Mouse (Mus musculus) thymus, postnatal 14 days (tissue): Measurements from ENCODE around the gene Slit3.

ENCODE experiments used
- DNase-seq: peaks from one replicate; pipeline ENCODE4 v3.0.0; 2021

Slit3 gene

DNA sequence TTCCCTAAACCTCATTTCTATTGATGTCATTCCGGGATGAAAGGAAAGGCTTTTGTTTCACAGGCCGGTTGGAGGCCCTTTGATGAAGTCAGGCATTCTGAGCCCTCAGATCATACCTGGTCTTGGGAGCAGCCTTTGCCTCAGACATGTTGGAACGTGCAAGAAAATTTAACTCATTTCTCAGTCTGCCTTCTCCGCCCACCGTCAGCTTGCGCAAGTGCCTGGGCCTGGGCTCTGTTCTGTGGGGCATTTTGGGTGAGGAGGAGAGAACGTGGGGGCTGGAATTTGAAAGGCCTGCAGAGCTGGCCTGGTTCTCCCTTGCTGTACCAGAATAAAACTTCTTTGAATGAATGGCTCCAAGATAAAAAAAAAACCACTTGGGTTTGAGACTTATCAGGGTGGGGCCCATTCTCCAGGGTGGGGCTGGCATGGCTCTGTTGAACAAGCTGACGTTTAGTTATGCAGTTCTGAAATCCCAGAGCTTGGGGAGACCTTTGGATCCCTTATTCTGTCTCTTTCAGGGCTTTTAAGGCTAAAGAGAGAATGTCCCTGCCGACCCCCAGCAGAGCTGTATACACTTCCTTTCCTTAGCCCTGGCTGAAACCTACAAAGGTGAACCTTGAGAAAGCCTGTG lies 294.9 kb downstream of the Slit3 start:
- no peak for DNase-seq

DNA sequence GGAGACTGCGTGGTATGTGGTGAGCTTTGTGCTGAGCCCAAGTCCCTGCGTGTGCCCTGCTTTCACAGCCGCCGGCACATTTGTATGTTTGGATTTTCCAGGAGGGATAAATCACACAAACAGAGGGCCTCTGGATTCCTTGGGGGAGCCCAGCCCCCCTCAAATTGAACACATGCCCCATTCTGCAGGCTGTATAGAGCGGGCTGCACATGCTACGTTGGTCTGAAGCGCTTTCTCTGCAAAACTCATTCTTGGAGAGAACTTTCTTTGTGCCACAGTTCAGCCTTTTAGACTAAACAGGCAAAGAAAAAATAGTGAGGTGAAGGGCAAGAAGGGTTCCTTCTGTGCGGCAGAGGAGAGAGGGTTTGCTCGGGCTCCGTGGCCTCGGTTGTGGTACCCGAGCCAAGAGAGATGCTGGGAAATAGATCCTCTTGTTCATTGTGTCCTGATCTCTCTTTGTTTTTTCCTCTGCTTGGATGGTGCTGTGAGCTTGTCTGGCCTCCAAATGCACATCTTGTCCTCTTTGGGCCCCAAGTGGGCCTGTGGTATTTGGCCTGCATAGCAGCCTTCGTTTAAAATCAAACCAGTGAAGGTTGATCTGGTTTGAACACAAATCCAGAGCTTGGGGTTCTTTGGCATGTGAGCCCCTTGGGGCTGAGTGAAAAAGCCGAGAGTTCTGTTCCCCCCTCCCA lies 295.5 kb downstream of the Slit3 start:
- DNase-seq: no peak

DNA sequence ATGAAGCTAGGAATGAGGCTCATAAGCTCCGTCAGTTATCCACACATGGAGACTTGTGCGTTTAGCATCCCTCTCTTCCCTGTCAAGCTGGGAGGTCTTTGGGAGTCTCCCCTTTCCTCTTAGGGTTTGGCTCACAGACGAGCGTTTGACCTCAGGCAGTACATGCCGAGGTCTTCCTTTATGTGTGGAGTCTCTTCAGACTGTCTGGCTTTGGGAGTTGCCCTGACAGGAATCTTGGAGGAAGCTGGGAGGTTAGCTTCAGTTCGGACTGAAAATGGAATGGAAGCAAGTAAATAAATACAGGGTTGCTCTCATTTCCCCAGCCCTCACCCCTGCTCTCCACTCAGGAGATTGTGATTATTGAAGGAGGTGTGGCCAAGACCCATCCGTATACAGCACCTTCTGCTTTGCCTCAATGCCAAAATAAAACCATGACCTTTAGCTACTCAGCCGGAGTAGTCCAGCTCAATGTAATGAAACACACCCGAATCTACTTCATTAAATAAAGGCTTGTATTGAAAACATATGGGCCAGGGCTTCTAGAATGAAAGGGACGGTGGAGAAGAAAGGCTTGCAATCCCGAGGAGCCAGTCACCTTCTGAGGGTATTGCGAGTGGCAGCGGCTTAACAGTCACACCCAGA lies 297.0 kb downstream of the Slit3 start:
- DNase-seq: no peak

DNA sequence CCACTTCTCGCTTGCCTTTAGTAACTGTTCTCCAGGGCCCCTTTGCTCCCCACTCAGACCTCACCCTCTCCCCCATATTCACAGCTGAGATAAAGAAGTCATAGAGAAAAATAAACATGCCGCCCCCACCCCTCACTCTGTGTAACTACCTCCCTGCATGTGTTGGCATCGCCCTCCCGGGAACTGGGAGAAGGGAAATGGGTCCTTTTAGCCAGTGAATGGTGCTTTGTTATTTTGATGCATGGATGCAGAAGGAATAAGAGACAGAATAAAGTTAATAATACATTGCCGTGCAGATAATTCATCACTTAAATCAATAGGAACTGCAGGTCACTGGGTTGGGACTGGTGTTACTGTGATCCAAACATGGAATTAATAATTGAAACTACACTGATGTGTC lies 298.0 kb downstream of the Slit3 start:
- DNase-seq: no peak

DNA sequence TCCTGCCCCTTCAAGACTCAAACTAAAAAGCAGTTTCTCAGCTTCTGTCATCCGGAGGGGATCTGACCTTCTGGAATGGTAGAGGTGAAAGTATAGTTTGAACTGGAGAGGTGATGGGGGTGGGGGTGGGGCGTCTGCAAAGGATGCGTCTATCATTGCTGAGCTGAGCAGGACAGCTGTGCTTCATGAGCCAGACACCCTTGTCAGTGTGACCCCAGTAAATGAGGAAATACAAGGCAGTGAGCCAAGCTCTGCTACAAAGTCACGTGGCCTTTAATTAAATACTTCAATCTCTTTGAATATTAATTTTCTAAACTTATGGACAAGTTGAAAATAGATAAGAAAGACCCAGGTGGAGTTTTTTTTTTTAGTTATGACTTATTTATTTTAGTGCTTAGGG lies 300.7 kb downstream of the Slit3 start:
- DNase-seq: no peak

DNA sequence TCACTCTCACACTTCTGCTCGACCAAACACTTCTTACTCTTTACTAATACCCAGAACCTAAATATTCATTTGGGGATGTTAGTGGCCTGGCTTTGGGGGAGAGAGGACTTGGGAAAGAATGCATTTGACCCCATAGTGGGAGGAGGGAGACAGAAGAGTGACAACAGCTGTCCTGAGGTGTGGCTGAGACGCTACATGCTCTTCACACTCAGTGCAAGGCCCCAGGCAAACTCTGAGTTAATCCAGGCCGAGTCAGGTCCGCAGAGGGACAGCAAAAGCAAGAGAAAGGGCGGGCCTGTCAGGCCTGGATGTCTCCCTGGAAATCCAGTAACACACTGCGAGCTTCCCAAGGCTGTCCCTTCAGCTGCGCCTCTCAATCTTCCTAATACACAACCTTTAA lies 307.0 kb downstream of the Slit3 start:
- DNase-seq: no peak

DNA sequence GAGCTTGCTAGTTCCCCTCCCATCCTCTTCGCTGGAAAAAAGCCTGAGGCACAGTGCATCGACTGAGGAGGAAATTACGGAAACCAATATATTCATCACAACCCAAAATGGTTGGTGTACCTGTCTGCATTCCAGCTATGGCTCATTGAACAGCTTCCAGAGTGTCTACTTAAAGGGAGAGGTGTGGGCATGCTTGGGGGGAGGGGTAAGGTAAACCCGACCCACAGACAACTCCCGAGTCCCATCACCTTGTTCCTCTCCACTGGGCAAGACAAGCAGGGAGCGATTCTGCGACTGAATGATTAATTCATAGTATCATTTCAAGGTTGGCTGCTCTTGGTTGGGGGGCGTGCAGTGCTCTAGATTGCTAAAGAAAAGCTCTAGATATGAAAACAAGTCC lies 310.1 kb downstream of the Slit3 start:
- DNase-seq: no peak

DNA sequence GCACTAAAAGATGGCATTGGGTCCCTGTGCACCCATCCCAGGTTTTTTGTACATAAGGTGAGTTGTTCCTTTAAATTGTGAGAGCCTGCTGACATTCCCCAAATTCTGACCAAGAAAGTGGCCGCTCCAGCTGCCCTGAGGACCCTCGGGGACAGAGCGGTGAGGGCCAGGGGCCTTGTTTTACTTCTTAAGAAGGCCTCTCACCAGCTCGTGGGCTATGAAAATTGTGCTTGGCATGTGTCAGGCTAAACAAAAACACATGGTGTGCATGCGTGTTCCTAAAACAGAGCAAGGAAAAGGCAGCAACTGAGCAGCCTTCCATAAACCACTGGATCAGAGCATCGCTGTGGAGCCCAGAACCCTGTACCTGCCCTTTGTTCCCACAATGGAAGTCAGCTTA lies 316.5 kb downstream of the Slit3 start:
- no peak for DNase-seq

DNA sequence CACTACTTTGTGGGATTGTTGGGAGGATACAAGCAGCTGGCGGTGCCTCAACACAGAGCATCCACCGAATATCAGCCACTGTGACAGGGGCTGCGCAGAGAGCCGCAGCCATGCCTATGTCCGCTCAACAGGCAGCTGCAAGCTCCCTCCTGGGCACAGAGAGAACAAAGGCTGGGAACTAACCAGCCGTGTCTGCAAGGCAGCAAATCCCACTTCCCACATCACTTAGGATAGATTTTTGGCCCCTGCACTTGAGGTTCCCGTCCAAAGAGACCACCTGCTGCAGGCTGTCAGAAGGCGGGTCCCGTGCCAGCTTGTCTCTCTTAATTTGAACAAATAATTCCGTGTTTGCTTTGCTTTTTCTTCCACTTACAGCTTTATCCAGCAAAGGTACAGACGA lies 319.2 kb downstream of the Slit3 start:
- DNase-seq: no peak

DNA sequence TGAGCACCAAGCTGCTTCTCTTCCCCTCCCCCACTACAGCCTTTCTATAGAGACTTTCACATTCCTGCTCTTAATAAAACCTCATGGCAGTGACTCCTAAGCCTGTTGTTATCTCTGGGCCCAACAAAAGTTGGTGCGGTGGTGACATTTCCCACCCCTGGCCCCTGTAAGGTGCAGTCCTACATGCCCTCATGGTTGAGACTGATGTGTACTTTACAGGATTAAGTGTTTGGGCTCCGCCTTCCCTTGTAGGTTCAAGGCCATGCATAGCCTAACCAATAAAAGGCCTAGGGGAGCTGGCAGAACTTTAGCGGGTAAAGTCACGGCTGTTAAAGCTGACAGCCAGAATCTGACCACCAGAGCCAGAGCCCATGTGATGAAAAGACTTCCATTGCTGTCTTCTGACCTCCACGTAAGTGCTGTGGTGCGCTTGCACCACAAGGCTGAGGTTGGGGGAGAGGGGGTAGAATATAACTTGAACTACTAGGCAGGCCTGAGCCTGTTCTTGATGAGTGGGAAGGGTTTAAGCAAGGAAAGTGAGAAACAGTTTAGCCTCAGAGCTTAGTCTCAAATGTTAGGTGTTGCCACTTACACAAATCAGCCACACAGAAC lies 323.6 kb downstream of the Slit3 start:
- no peak for DNase-seq

DNA sequence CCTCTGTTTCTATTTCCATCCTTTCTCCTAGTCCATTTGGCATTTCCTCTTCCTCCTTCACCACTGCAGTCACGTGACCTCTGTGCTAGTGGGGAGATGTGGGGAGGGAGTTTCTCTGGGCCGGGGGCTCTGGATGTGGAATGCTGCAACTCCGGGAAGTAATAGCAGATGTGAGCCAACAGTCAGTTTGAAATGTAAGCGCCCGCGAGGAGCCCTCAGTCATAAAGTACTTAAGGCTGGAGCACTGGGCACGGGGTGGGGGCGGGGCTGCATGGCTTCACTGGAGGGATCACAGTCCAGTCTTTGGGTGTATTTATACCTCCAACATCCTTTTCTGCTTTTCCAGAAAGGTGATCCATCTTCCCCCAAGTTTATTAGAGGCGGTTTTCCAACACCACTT lies 326.9 kb downstream of the Slit3 start:
- no peak for DNase-seq

DNA sequence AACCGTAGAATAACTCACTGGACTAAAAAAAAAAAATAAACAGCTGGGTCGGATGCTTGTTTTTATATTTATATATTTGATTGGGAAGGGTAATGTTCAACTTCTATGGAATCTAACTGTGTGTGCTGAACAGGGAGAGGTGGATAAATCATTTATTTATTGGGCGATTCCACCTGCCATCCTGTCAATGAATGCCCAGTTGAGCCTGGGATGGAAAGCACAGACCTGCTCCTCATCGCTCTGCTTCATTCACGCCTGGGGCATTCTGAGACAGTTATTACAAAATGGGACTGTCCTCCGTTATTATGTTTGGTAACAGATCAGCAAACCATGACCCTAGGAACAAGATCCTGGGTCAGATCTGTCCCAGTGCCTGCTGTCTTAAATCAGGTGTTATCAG lies 328.2 kb downstream of the Slit3 start:
- DNase-seq: no peak

DNA sequence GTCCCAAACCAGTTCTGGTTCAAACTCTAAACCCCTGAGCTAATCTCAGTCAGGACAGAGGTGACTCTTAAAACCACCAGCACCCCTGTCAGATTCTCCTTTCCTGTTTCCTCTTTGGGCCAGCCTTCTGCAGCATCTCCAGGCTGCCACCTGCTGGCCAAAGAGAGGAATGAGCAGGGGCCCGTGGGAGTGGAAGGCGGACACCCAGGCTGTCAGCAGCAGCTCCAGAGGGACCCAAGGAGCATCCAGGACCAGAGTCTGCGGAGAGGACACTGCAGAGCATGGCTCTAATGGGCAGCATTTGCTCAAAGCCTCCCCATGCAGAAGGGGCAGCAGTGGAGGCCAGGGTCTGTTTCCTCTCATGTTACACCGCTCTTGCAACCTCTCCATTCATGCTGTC lies 330.6 kb downstream of the Slit3 start:
- peak; percentile 65 for DNase-seq

DNA sequence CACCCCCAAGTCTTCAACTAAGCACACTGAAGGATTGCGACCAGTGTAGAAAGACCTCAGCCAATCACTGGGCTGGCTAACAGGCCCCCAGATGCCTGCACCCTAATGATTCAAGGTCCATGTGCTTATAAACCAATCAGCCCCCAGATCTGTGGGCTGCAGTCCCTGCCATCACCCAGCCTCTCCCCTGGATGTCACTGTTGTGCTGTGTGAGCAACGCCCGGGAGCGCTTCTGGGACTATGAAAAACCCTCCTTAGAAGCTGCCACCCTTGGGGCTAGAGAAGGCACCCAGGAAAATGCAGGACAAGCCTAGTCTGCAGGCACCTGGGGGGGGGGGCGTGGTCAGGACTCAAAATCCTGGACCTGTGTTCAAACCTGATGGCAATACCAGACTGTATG lies 331.4 kb downstream of the Slit3 start:
- peak; percentile 13 for DNase-seq

DNA sequence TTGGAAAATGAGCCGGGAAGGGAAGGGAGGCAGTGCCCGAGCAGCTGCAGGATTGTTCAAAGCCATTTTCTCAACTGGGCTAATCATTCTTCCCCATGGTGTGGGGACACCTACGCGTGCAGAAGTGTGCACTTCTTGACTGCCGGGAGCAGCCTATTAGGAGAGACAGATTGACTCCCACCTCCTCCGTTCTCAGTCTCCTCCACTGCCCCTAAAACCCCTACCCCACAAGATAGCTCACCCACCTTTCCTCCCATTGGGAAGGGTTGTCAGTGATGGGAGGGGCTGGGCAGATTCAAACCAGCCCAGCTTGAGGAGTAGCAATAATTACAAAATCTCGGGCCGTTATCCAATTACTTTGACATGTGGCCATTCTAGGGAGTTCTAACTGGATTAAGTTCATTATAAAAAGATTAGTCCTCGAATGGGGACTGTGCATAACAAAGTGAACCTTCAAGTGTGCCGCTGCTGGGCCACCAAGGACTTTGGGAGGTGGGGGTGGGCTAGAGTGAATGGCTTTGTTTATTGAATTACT lies 333.2 kb downstream of the Slit3 start:
- DNase-seq: no peak

DNA sequence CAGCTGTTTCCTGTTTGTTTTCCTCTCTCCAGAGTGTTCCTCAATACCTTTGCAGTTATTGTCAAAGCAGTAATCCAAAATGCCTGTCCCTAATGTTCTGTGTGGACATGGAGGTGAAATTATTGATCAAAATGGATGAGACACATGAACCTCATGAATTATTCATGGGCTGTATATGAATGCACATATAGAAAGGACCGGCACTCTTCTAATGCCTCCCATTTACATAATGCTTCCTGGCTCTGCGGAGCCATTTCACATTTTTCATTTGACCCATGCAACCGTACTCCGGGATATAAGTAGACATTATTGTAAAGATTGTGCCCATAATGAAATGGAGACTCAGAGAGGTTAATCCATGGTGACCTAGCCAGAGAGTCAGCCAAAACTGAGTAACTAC lies 333.8 kb downstream of the Slit3 start:
- no peak for DNase-seq

DNA sequence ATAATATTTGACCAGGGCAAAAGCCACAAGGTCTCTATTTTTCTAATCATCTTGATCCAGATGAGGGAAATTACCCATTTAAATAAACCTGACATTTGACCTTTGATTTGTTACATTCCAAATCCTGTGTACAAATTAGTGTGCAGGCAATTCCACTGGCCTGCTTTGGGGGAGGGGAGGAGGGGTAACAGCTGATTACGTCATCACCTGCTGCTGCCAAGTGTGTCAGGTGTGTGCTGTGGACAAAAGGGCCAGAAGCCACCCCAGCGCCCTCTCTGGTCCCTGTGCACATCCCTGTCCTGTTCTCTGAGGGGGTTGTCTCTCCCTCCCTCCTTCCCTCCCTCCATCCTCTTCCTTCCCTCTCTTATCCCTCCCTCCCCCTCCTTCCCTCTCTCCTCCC lies 337.0 kb downstream of the Slit3 start:
- DNase-seq: no peak

DNA sequence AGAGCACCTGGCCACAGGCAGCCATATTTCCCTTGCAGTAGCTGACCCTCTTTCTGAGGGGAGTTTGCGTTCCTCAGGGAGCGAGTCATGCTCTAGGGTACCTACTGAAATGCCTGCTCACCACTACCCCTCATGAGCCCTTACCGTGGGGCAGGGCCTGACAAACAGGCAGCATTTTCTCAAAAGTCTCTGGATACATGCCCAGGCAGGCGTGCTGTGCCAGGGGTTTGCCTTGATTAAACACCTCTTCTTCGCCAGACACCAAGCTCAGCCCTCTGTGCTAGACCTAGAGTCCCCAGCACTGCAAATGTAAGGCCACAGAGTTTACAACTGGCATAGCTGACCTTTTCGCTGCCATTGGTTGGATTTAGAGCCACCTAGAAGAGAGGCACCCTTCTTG lies 345.7 kb downstream of the Slit3 start:
- DNase-seq: no peak

DNA sequence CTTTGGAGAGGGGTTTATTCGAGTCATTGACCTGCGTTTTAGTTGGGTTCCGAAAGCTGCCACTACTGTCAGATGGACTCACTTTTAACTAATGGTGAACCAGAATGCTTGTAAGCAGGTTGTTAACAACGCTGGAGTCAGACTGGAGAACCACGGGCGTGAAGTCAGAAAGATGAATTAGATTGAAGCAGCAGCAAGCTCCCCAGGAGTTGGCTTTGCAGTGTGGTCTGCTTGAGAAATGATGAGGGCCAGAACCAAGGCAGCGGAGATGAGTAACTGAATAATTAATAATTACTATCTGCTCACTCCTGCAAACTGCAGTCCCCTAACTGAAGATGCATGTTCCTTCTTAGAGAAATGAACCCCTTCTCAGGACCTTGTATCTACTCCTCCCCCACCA lies 347.8 kb downstream of the Slit3 start:
- DNase-seq: no peak

DNA sequence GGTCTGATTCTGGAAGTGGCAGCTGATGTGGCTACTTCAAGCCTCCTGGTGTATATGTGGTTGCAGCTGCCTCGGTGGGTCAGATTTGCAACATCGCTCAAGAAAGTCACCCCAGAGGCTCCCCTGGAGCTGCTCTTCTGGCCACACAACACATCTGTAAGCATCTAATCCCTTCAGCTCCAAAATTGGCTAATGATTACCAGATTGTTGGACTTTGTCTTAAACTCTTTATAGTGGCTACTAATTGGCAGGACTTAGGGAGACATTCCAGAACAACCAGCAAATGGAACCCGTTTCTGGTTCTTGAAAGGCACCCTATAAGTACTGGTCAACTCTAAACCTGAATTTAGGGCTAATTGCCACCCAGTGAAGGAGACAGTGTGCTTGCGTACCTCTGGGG lies 348.9 kb downstream of the Slit3 start:
- DNase-seq: no peak

DNA sequence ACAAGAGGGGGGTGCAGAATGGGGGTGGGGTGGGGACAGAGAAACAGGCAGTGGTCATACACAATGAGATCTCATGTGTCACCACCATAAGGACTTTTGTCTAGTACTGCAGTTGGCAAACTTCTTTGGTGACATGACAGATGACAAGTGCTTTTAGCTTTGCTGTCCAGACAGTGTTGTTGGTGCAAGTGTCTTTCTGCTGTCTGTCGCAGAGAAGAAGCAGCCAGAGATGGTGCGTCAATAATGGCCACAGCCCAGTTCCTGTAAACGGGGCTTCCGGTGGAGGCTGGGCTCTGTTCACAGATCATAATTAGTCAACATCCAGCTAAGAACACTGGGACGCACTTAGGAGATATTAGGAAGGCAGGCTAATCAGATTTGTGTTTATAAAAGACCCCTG lies 349.8 kb downstream of the Slit3 start:
- DNase-seq: no peak

DNA sequence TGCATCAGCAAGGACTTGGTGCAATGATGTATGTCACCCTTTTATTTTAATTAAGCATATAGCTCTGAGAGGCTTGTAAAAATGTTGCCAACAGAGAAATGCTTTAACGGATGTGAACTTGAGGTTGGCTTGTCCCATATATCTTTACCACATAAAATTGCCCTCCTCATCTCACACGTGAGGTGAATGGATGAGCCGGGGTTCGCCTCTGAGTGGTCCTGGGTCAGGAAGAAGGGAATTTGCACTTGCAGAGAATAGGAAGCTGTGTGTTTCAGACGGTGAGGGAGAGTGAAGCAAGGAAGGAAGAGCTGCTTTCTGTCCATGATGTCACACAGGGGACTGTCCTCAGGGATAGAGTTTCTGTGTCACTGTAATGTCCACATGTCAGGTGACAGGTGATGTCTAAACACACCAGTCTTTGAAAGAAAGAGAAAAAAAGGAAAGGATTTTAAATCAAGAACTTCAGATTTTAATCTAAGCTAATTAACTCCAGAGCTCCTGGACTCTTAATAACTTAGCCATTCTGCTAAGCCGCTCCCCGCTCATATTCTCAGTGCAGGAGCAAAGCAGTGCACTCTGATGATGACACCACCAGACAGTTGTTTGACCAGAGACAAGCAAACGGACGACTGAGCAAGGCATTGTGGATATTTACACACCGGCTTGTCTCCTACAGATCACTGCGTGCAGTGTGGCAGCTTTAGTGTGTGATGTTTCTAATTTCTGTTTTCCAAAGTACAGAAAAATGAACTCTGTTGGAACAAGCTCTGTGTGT lies 352.0 kb downstream of the Slit3 start:
- no peak for DNase-seq

DNA sequence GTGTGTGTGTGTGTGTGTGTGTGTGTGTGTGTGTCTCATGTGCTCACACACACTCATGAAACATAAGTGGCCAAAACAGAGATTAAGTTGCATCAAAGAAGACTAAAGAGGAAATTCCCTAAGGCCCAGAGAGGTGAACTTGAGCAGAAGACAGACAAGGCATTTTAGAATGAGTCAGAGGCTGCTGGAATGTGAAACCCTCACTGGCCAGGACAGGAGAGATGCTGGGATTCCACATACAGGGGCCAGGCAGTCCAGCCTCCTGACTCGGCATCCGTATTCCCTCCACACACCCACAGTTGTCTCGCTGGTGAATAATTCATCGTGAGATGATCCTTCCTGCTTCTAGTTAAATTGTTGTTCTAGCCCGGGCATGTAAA lies 352.6 kb downstream of the Slit3 start:
- DNase-seq: no peak
